Mouse (Mus musculus): Measurements from ENCODE around the gene Kbtbd2. TPM values are rescaled to one million over a fixed set of nuclear protein-coding genes. Genes with fewer than 3 reads are reported as not detected.

Kbtbd2 gene
- polyA plus RNA-seq, 1 experiment from 2014 or later, result 27.7 TPM

- in situ Hi-C loops (cut with MboI; ENCODE audit: low pct_unique_long_range_greater_than_20kb), result no loop called here
- H3K27me3 ChIP-seq, result peaks cover 2% of the 10 kb centered on the region
- TF ChIP-seq CTCF (IDR thresholded peaks at IDR 0.05), result no peak
- ATAC-seq, result no peak
- ChIA-PET POLR2A (no interaction called here), CTCF (interaction anchor here (1.0 to 1.4 kb wide), 2 partner anchors 23 to 83 kb away, joined by 3 read pairs; no protein-coding TSS in a partner anchor)
- DNase-seq (ENCODE audit: low read depth, low spot score), result no peak
Measured at GRCm38 (mm10) chr6:56825657-56826056, 28.0 kb upstream of the Kbtbd2 start.

- ATAC-seq (no peak), DNase-seq (ENCODE audit: low read depth, low spot score) (no peak)
- POLR2A ChIA-PET, result no interaction called here
- in situ Hi-C loops (cut with MboI; ENCODE audit: low pct_unique_long_range_greater_than_20kb), result loop anchor here (10.0 to 25.0 kb wide), 2 partner anchors 246 to 1693 kb away; partner anchors contain the start of gene Vmn1r9
- TF ChIP-seq CTCF (IDR thresholded peaks at IDR 0.05), result no peak
- H3K27me3 ChIP-seq, result peaks cover 8% of the 10 kb centered on the region
- CTCF ChIA-PET, result interaction anchor here (1.4 kb wide), 1 partner anchor 10 kb away, joined by 10 read pairs; no protein-coding TSS in a partner anchor
Measured at GRCm38 (mm10) chr6:56819124-56819487, 21.5 kb upstream of the Kbtbd2 start.

GRCm38 (mm10) chr6:56818436-56819123 is 21.0 kb upstream of the Kbtbd2 start:
- no peak for TF ChIP-seq CTCF (IDR thresholded peaks at IDR 0.05)
- no peak for DNase-seq (ENCODE audit: low read depth, low spot score)
- POLR2A ChIA-PET, result no interaction called here

GRCm38 (mm10) chr6:56813332-56813731 is 15.7 kb upstream of the Kbtbd2 start:
- DNase-seq (ENCODE audit: low read depth, low spot score), result no peak

More at GRCm38 (mm10) chr6:56818436-56819123, 21.0 kb upstream of the Kbtbd2 start:
- in situ Hi-C loops (cut with MboI; ENCODE audit: low pct_unique_long_range_greater_than_20kb), result loop anchor here (10.0 to 25.0 kb wide), 2 partner anchors 246 to 1694 kb away; partner anchors contain the start of gene Vmn1r9
- CTCF ChIA-PET, result interaction anchor here (1.4 kb wide), 1 partner anchor 10 kb away, joined by 10 read pairs; no protein-coding TSS in a partner anchor
- H3K27me3 ChIP-seq, result peaks cover 8% of the 10 kb centered on the region
- no peak for ATAC-seq

GRCm38 (mm10) chr6:56808656-56809055 is 11.0 kb upstream of the Kbtbd2 start:
- ChIA-PET CTCF (interaction anchor here (0.7 to 2.8 kb wide), 9 partner anchors 10 to 764 kb away, joined by 3 to 27 read pairs (median 3); no protein-coding TSS in a partner anchor), POLR2A (no interaction called here)
- TF ChIP-seq CTCF (IDR thresholded peaks at IDR 0.05), result peak; percentile 78
- DNase-seq (ENCODE audit: low read depth, low spot score) (no peak), ATAC-seq (peak; percentile 61)
- in situ Hi-C loops (cut with MboI; ENCODE audit: low pct_unique_long_range_greater_than_20kb), result loop anchor here (5.0 to 25.0 kb wide), 3 partner anchors 736 to 1704 kb away; no protein-coding TSS in a partner anchor
- peaks cover 7% of the 10 kb centered on the region for H3K27me3 ChIP-seq

More at GRCm38 (mm10) chr6:56813332-56813731, 15.7 kb upstream of the Kbtbd2 start:
- CTCF ChIA-PET, result interaction anchor here (1.0 to 2.4 kb wide), 3 partner anchors 17 to 96 kb away, joined by 3 to 6 read pairs (median 3); no protein-coding TSS in a partner anchor
- POLR2A ChIA-PET, result no interaction called here
- TF ChIP-seq CTCF (IDR thresholded peaks at IDR 0.05), result no peak
- peaks cover 3% of the 10 kb centered on the region for H3K27me3 ChIP-seq
- in situ Hi-C loops (cut with MboI; ENCODE audit: low pct_unique_long_range_greater_than_20kb), result loop anchor here (5.0 to 25.0 kb wide), 3 partner anchors 94 to 1699 kb away; partner anchors contain the start of gene Vmn1r9
- no peak for ATAC-seq

- H3K27me3 ChIP-seq, result peaks cover 7% of the 10 kb centered on the region
- DNase-seq (ENCODE audit: low read depth, low spot score) (no peak), ATAC-seq (no peak)
- CTCF ChIA-PET, result interaction anchor here (1.3 to 1.4 kb wide), 3 partner anchors 25 to 103 kb away, joined by 3 to 7 read pairs (median 3); no protein-coding TSS in a partner anchor
- no peak for TF ChIP-seq CTCF (IDR thresholded peaks at IDR 0.05)
- POLR2A ChIA-PET, result no interaction called here
- in situ Hi-C loops (cut with MboI; ENCODE audit: low pct_unique_long_range_greater_than_20kb), result loop anchor here (5.0 to 25.0 kb wide), 3 partner anchors 739 to 1706 kb away; no protein-coding TSS in a partner anchor
Measured at GRCm38 (mm10) chr6:56806195-56806594, 8.6 kb upstream of the Kbtbd2 start.

GRCm38 (mm10) chr6:56805026-56805425 is 7.4 kb upstream of the Kbtbd2 start:
- ChIA-PET CTCF (no interaction called here), POLR2A (no interaction called here)
- no peak for TF ChIP-seq CTCF (IDR thresholded peaks at IDR 0.05)
- in situ Hi-C loops (cut with MboI; ENCODE audit: low pct_unique_long_range_greater_than_20kb), result loop anchor here (5.0 to 25.0 kb wide), 3 partner anchors 740 to 1707 kb away; no protein-coding TSS in a partner anchor
- H3K27me3 ChIP-seq, result peaks cover 7% of the 10 kb centered on the region
- DNase-seq (ENCODE audit: low read depth, low spot score) (no peak), ATAC-seq (no peak)

GRCm38 (mm10) chr6:56798152-56798465 is 496 bp upstream of the Kbtbd2 start:
- POLR2A ChIA-PET, result interaction anchor here (1.0 kb wide), 1 partner anchor 125 kb away, joined by 3 read pairs; no protein-coding TSS in a partner anchor
- peak; percentile 17 for ATAC-seq
- no peaks in the 10 kb centered on the region for H3K27me3 ChIP-seq
- no peak for TF ChIP-seq CTCF (IDR thresholded peaks at IDR 0.05)
- in situ Hi-C loops (cut with MboI; ENCODE audit: low pct_unique_long_range_greater_than_20kb), result no loop called here
- DNase-seq (ENCODE audit: low read depth, low spot score), result no peak
- CTCF ChIA-PET, result no interaction called here

GRCm38 (mm10) chr6:56796668-56797141 is 908 bp downstream of the Kbtbd2 start:
- ATAC-seq (peak; percentile 49), DNase-seq (ENCODE audit: low read depth, low spot score) (no peak)
- CTCF ChIA-PET, result interaction anchor here (1.1 kb wide), 1 partner anchor 13 kb away, joined by 4 read pairs; no protein-coding TSS in a partner anchor
- no peak for TF ChIP-seq CTCF (IDR thresholded peaks at IDR 0.05)
- no peaks in the 10 kb centered on the region for H3K27me3 ChIP-seq
- POLR2A ChIA-PET, result interaction anchor here (0.9 to 1.3 kb wide), 2 partner anchors 35 to 81 kb away, joined by 3 read pairs; partner anchors contain the start of gene Fkbp9
- in situ Hi-C loops (cut with MboI; ENCODE audit: low pct_unique_long_range_greater_than_20kb), result no loop called here

GRCm38 (mm10) chr6:56796232-56796631 is 1.4 kb downstream of the Kbtbd2 start:
- in situ Hi-C loops (cut with MboI; ENCODE audit: low pct_unique_long_range_greater_than_20kb), result no loop called here
- DNase-seq (ENCODE audit: low read depth, low spot score), result no peak
- ATAC-seq, result no peak
- no peak for TF ChIP-seq CTCF (IDR thresholded peaks at IDR 0.05)
- H3K27me3 ChIP-seq, result no peaks in the 10 kb centered on the region
- ChIA-PET POLR2A (interaction anchor here (0.9 to 1.3 kb wide), 2 partner anchors 35 to 81 kb away, joined by 3 read pairs; partner anchors contain the start of gene Fkbp9), CTCF (interaction anchor here (1.1 kb wide), 1 partner anchor 12 kb away, joined by 4 read pairs; no protein-coding TSS in a partner anchor)

Measured in Patski (cell line).